Mouse (Mus musculus) limb, embryonic 10.5 days (tissue): ENCODE results near the gene Pigk. TPM values are rescaled to one million over a fixed set of nuclear protein-coding genes. Genes with fewer than 3 reads are reported as not detected.

Experiments used
- DNase-seq: peaks from one replicate; pipeline ENCODE4 v3.0.0-alpha.2; 2017; ENCODE audit warnings: low spot score
- H3K27ac ChIP-seq: fragments of 300-500 bp; sonication (generic); 2 replicates; pipeline ENCODE4 v1.5.1; 2016; ENCODE audit warnings: mild to moderate bottlenecking
- H3K27me3 ChIP-seq: fragments of 300-500 bp; sonication (generic); 2 replicates; pipeline ENCODE4 v1.6.1; 2016; ENCODE audit warnings: low read depth, mild to moderate bottlenecking; ENCODE audit not compliant: poor library complexity, severe bottlenecking
- H3K36me3 ChIP-seq: fragments of 300-500 bp; sonication (generic); 2 replicates; pipeline ENCODE4 v1.6.1; 2016; ENCODE audit warnings: mild to moderate bottlenecking, moderate library complexity
- H3K4me1 ChIP-seq: fragments of 300-500 bp; sonication (generic); 2 replicates; pipeline ENCODE4 v1.6.1; 2016
- H3K4me3 ChIP-seq: fragments of 300-500 bp; sonication (generic); 2 replicates; pipeline ENCODE4 v1.5.1; 2016; ENCODE audit warnings: mild to moderate bottlenecking, moderate library complexity
- H3K9me3 ChIP-seq: fragments of 300-500 bp; sonication (generic); replicated peaks from 2 replicates; pipeline ENCODE4 v1.6.1; 2016; ENCODE audit warnings: mild to moderate bottlenecking
- WGBS: fragments of 180-500 bp; shearing (Covaris S2); methylation state at CpG from one replicate; pipeline ENCODE4 v1.1.7; 2016; 5-methylcytosine and 5-hydroxymethylcytosine counted together
- polyA plus RNA-seq: library from polyadenylated mRNA; unstranded; fragments of >200 nt; fragmentation: Nextera tagmentation; extraction: Ambion mirVana; gene quantifications from 2 replicates; pipeline ENCODE4 v1.2.1, GENCODE M21; 2016

The Pigk gene
- polyA plus RNA-seq, 1 experiment from 2014 or later: 39.5 TPM

DNA sequence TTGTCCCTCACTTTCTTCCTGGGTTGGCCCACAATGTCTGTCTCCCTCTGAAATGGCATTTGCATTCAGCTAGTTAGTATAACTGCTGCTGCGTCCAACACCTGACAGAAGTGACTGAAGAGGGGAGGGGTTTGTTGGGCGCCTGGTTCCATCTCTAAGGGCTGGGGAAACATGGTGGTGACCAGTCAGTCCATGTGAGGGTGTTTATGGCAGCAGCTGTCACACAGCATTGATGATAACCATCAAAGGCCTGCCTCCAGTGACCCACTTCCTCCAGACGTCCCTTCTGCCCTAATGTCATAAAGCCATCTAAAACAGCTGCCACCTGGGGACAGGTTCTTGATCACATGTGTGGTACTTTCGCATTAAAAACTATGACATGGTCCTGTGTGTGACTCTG lies 212.3 kb downstream of the Pigk start:
- H3K4me3 ChIP-seq: no peak overlapping the region
- WGBS: 39% methylated on average over 4 of the region's 4 CpGs

GRCm38 (mm10) chr3:152928287-152928975 lies 214.5 kb downstream of the Pigk start:
- Histone ChIP-seq H3K4me3 (no peak overlapping the region), H3K4me1 (peaks cover 30% of the 10 kb centered on the region), H3K36me3 (no peaks in the 10 kb centered on the region), H3K27ac (no peak overlapping the region), H3K27me3 (no peaks in the 10 kb centered on the region), H3K9me3 (no peaks in the 10 kb centered on the region)
- WGBS: 51% methylated on average over 13 of the region's 13 CpGs
- DNase-seq: no peak

More for the DNA sequence above, 212.3 kb downstream of the Pigk start:
- Histone ChIP-seq H3K4me1 (peaks cover 30% of the 10 kb centered on the region), H3K27ac (no peak overlapping the region), H3K9me3 (no peaks in the 10 kb centered on the region), H3K27me3 (no peaks in the 10 kb centered on the region), H3K36me3 (no peaks in the 10 kb centered on the region)
- no peak for DNase-seq

GRCm38 (mm10) chr3:152929256-152929787 lies 215.4 kb downstream of the Pigk start:
- Histone ChIP-seq H3K27ac (no peak overlapping the region), H3K27me3 (no peaks in the 10 kb centered on the region), H3K4me1 (peaks cover 30% of the 10 kb centered on the region), H3K9me3 (no peaks in the 10 kb centered on the region), H3K4me3 (no peak overlapping the region), H3K36me3 (no peaks in the 10 kb centered on the region)
- WGBS: 73% methylated on average over 10 of the region's 10 CpGs
- DNase-seq: no peak

DNA sequence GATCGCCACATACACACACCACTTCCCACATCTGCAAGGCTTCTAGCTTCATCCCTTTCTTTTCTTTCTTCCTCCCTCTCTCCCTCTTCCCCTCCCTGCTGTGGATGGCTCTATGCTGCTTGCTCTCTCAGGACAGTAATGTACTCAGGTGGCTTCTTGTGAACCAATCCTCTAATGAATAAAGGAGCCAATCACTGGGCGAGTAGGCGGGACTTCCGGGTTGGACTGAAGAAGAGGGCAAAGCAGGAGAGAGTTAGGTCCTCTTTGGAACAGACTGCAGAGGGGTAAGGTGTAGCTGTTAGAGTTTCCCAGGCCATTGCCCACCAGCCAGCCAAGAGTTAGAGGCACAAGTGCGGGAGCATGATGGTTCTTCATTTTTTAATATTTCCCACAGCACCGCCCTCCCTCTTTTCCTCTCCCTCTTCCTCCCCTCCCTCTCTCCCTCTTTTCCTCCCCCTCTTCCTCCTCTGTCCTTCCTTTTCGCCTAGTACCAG lies 215.9 kb downstream of the Pigk start:
- DNase-seq: no peak
- Histone ChIP-seq H3K27ac (no peak overlapping the region), H3K4me3 (no peak overlapping the region), H3K36me3 (no peaks in the 10 kb centered on the region), H3K27me3 (no peaks in the 10 kb centered on the region), H3K9me3 (no peaks in the 10 kb centered on the region), H3K4me1 (peaks cover 30% of the 10 kb centered on the region)
- WGBS: 83% methylated on average over 7 of the region's 7 CpGs

DNA sequence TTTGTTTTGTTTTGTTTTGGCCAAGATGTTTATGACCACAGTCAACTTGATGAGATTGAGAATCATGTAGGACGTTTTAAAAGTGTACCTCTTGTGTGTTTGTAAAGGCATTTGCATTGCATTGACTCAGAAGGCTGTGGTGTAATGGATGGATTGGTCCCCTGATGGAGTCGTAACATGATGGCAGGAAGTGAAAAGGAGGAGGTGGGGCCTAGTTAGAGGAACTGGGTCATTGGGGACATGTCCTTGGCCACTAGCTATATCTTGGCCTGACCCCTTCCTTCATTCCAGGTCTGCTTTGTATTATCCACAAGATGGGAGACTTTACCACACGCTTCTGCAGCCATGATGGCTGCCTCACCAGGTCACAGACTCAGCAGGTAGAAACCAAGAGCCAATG lies 217.5 kb downstream of the Pigk start:
- H3K9me3 ChIP-seq: no peaks in the 10 kb centered on the region
- no peaks in the 10 kb centered on the region for H3K36me3 ChIP-seq
- no peaks in the 10 kb centered on the region for H3K27me3 ChIP-seq
- 88% methylated on average over 3 of the region's 3 CpGs for WGBS
- no peak overlapping the region for H3K27ac ChIP-seq
- H3K4me1 ChIP-seq: peaks cover 24% of the 10 kb centered on the region
- no peak for DNase-seq
- H3K4me3 ChIP-seq: no peak overlapping the region

GRCm38 (mm10) chr3:152932096-152932495 lies 218.2 kb downstream of the Pigk start:
- H3K27ac ChIP-seq: no peak overlapping the region
- H3K4me1 ChIP-seq: peaks cover 23% of the 10 kb centered on the region
- no peaks in the 10 kb centered on the region for H3K9me3 ChIP-seq
- no peak for DNase-seq
- no peaks in the 10 kb centered on the region for H3K27me3 ChIP-seq
- no peak overlapping the region for H3K4me3 ChIP-seq
- no peaks in the 10 kb centered on the region for H3K36me3 ChIP-seq
- WGBS: 75% methylated on average over 4 of the region's 4 CpGs

DNA sequence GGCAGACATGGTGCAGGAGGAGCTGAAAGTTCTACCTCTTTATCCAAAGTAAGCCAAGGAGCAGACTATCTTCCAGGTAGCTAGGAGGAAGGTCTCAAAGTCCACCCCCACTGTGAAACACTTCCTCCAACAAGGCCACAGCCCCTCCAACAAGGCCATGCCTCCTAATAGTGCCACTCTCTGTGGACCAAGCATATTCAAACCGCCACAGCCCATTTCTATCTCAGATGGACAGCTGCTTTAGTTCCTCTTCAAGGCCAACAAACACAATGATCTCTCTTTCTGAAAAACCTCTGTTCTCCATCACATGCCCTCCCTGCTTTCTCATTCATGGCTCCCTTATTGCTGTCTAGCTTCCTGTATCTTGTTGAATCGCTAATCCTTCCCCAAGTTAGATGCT lies 218.6 kb downstream of the Pigk start:
- WGBS: 97% methylated on average over 2 of the region's 2 CpGs
- H3K9me3 ChIP-seq: no peaks in the 10 kb centered on the region
- no peak overlapping the region for H3K4me3 ChIP-seq
- peaks cover 23% of the 10 kb centered on the region for H3K4me1 ChIP-seq
- no peak overlapping the region for H3K27ac ChIP-seq
- H3K27me3 ChIP-seq: no peaks in the 10 kb centered on the region
- DNase-seq: no peak
- H3K36me3 ChIP-seq: no peaks in the 10 kb centered on the region

- WGBS: 93% methylated on average over 3 of the region's 3 CpGs
- DNase-seq: no peak
- Histone ChIP-seq H3K27me3 (no peaks in the 10 kb centered on the region), H3K4me1 (peaks cover 15% of the 10 kb centered on the region), H3K36me3 (no peaks in the 10 kb centered on the region), H3K9me3 (no peaks in the 10 kb centered on the region), H3K27ac (no peak overlapping the region), H3K4me3 (no peak overlapping the region)
These were observed 219.8 kb downstream of the Pigk start for GRCm38 (mm10) chr3:152933737-152934136.

DNA sequence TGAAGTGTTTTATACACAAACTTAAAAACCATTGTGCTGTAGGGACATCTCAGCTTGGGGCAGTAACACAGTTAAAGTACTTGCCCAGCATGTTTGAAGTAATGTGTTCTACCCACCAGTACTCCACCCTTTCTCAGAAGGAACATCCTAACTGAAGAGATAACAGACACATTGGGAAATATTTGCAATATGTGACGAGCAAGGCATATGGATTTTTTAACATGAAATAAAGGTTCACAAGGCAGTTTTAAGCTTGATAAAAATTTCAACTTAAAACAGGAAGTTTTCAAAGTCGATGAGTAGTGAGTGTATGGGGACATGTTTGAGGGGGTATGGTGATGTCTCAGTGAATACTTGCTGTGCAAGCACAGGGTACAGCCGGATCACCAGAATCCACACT lies 222.4 kb downstream of the Pigk start:
- Histone ChIP-seq H3K27ac (no peak overlapping the region), H3K4me3 (no peak overlapping the region), H3K27me3 (no peaks in the 10 kb centered on the region), H3K4me1 (no peaks in the 10 kb centered on the region), H3K36me3 (no peaks in the 10 kb centered on the region), H3K9me3 (no peaks in the 10 kb centered on the region)
- WGBS: 93% methylated on average over 3 of the region's 3 CpGs
- DNase-seq: no peak

GRCm38 (mm10) chr3:152941671-152942070 lies 227.8 kb downstream of the Pigk start:
- no peak for DNase-seq
- Histone ChIP-seq H3K9me3 (no peaks in the 10 kb centered on the region), H3K4me3 (no peak overlapping the region), H3K27me3 (no peaks in the 10 kb centered on the region), H3K27ac (no peak overlapping the region), H3K36me3 (no peaks in the 10 kb centered on the region), H3K4me1 (peaks cover 5% of the 10 kb centered on the region; the same call in 1 of the 2 replicates)
- WGBS: 87% methylated on average over 5 of the region's 5 CpGs

DNA sequence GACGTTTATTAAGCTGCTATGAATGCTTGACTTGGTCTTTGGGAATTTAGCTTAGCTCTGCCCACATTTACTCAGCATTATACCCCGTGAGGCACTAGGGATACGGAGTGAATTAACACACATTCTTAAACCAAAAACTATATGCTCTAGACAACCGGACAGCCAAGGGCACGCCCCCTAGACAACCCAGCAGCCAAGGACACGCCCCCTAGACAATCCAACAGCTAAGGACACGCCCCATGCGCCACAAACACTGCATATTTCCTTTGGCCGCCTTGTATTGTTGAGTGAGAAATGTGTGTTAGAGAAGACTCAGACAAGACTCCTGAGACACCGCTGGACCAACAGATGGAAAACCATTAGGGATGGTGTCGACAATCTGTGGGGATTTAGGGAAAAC lies 229.1 kb downstream of the Pigk start:
- DNase-seq: no peak
- H3K4me1 ChIP-seq: peaks cover 5% of the 10 kb centered on the region; the same call in 1 of the 2 replicates
- H3K36me3 ChIP-seq: no peaks in the 10 kb centered on the region
- WGBS: 86% methylated on average over 11 of the region's 11 CpGs
- no peaks in the 10 kb centered on the region for H3K27me3 ChIP-seq
- no peak overlapping the region for H3K27ac ChIP-seq
- no peaks in the 10 kb centered on the region for H3K9me3 ChIP-seq
- H3K4me3 ChIP-seq: no peak overlapping the region

DNA sequence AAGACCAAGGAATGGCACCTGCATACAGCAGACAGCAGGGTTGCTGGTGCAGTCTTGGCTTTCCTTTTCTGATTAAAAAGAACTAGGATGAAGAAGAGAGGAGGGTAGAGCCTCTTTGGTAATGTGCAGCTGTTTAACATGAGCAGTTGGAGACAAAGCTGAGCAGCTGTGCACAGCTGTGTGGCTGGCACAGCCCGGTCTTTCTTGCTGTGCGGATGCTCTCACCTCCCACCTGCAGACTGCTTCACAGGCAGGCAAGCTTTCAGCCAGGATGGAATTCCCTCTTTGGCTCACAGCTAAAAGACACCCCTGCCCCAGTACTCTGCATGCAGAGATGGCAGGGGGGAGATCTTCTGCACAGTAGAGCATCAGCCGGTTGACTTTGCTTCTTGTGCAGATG lies 230.9 kb downstream of the Pigk start:
- Histone ChIP-seq H3K27ac (no peak overlapping the region), H3K4me3 (no peak overlapping the region), H3K27me3 (no peaks in the 10 kb centered on the region), H3K4me1 (peaks cover 5% of the 10 kb centered on the region; the same call in 1 of the 2 replicates), H3K36me3 (no peaks in the 10 kb centered on the region), H3K9me3 (no peaks in the 10 kb centered on the region)
- 90% methylated on average over 3 of the region's 3 CpGs for WGBS
- no peak for DNase-seq

- DNase-seq: no peak
- Histone ChIP-seq H3K9me3 (no peaks in the 10 kb centered on the region), H3K4me3 (no peak overlapping the region), H3K27ac (no peak overlapping the region), H3K27me3 (no peaks in the 10 kb centered on the region), H3K36me3 (no peaks in the 10 kb centered on the region), H3K4me1 (peaks cover 5% of the 10 kb centered on the region; the same call in 1 of the 2 replicates)
- WGBS: 88% methylated on average over 11 of the region's 11 CpGs
These were observed 233.2 kb downstream of the Pigk start for GRCm38 (mm10) chr3:152947031-152947640.
